Mouse (Mus musculus) hindbrain, embryonic 10.5 days (tissue): Measurements from ENCODE around the gene Atxn1. TPM values are rescaled to one million over a fixed set of nuclear protein-coding genes. Genes with fewer than 3 reads are reported as not detected.

Experiments
- DNase-seq: peaks from one replicate; pipeline ENCODE4 v3.0.0-alpha.2; 2017; ENCODE audit warnings: low spot score
- H3K27ac ChIP-seq: fragments of 300-500 bp; sonication (generic); 2 replicates; pipeline ENCODE4 v1.5.1; 2016; ENCODE audit warnings: mild to moderate bottlenecking, moderate library complexity
- H3K27me3 ChIP-seq: fragments of 300-500 bp; sonication (generic); 2 replicates; pipeline ENCODE4 v1.6.1; 2016; ENCODE audit warnings: mild to moderate bottlenecking; ENCODE audit not compliant: poor library complexity, insufficient read depth, severe bottlenecking
- H3K36me3 ChIP-seq: fragments of 300-500 bp; sonication (generic); 2 replicates; pipeline ENCODE4 v1.6.1; 2016; ENCODE audit warnings: mild to moderate bottlenecking, moderate library complexity
- H3K4me1 ChIP-seq: fragments of 300-500 bp; sonication (generic); replicated peaks from 2 replicates; pipeline ENCODE4 v1.6.1; 2016; ENCODE audit warnings: mild to moderate bottlenecking
- H3K4me3 ChIP-seq: fragments of 300-500 bp; sonication (generic); 2 replicates; pipeline ENCODE4 v1.5.1; 2016; ENCODE audit warnings: mild to moderate bottlenecking, moderate library complexity
- H3K9me3 ChIP-seq: fragments of 300-500 bp; sonication (generic); 2 replicates; pipeline ENCODE4 v1.6.1; 2016; ENCODE audit warnings: mild to moderate bottlenecking, moderate library complexity
- WGBS: fragments of 180-500 bp; shearing (Covaris S2); methylation state at CpG from one replicate; pipeline ENCODE4 v1.1.7; 2016; 5-methylcytosine and 5-hydroxymethylcytosine counted together
- polyA plus RNA-seq: library from polyadenylated mRNA; unstranded; fragments of >200 nt; fragmentation: Nextera tagmentation; extraction: Ambion mirVana; gene quantifications from 2 replicates; pipeline ENCODE4 v1.2.1, GENCODE M21; 2016

Atxn1 gene
- polyA plus RNA-seq, 1 experiment from 2014 or later, result 2.4 TPM

DNA sequence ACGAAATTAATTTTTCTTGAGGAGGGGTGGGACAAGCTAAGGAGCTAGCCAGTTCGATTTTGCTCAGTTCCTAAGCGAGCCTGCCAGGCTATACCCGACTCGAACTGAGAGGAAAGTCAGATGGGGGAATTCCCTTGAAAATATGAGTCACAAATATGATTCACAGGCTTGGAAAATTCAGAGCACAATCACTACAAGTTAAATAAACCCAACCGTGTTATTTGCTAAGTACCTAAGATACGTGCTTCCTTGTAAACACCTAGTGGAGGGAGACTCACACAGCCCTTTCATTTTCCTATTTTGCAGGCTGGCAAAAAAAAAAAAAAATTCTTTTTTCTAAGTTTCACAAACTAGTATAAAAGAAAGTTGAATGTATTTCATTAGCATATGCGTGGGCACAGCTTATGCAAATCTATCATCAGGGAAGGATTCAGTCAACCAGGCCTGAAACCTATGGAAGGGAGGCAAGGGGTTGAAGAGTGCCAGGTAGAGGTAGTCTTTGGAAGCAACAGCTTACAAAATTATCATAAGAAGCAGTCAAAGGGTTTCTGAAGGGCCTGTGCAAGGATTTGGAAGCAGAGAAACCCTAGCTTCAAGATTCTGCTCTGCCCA, 127.1 kb downstream of the Atxn1 start:
- H3K27me3 ChIP-seq, result no peaks in the 10 kb centered on the region
- WGBS, result 89% methylated on average over 8 of the region's 8 CpGs
- H3K4me1 ChIP-seq, result peaks cover 5% of the 10 kb centered on the region; the same call in 1 of the 2 replicates
- no peak for DNase-seq
- no peaks in the 10 kb centered on the region for H3K36me3 ChIP-seq
- H3K27ac ChIP-seq, result no peak overlapping the region
- peaks cover 6% of the 10 kb centered on the region; the same call in 1 of the 2 replicates for H3K9me3 ChIP-seq
- H3K4me3 ChIP-seq, result no peak overlapping the region

DNA sequence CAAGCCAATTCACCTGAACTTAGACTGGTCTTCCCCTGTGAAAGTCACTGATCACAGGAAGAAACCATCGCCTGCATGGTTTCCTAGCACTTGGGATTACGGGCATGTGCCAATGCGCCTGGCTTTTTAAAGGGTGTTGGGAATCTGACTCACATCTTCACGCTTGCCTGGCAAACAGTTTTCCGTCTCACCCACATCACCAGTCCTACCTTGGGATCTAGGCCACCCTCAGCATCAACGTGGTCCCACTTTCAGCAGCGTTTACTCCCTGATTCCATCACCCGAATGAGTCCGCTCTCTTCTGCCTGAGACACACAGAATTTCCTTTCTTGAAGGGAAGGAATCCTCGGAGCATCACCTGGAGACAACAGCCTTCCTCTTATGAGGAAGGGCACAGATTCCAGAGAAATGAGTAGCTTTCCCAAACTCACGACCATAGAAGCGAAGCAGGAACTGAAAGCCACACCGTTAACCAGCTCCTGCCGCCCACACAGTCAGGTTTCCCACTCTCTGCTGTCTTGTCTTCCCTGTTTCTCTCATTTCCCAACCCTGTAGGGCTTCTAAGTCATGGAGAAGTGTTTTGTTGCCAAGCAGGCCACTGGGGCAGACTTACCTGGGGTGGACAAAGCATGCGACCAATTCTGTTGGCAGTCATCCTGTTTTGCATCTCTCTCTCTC, 128.3 kb downstream of the Atxn1 start:
- WGBS, result 92% methylated on average over 15 of the region's 15 CpGs
- no peak for DNase-seq
- Histone ChIP-seq H3K27ac (no peak overlapping the region), H3K36me3 (no peaks in the 10 kb centered on the region), H3K27me3 (no peaks in the 10 kb centered on the region), H3K9me3 (peaks cover 6% of the 10 kb centered on the region; the same call in 1 of the 2 replicates), H3K4me1 (peaks cover 5% of the 10 kb centered on the region; the same call in 1 of the 2 replicates), H3K4me3 (no peak overlapping the region)

DNA sequence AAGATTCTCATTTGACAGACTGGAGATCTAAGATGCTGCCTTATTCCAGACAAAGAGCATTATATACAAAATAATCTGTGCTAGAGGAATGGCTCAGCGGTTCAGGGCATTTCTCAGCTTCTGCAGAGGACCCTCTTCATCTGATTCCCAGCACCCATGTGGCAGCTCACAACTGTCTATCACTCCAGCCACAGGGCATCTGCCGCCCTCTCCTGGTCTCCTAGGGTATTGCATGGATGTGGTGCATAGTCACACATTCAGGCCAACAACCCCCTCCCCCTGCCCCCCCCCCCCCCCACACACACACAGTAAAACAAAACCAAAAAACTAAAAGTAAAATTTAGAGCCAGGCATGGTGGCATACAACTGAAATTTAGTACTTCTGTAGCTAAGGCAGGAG, 130.5 kb downstream of the Atxn1 start:
- H3K27ac ChIP-seq, result no peak overlapping the region
- no peaks in the 10 kb centered on the region for H3K27me3 ChIP-seq
- peaks cover 6% of the 10 kb centered on the region; the same call in 1 of the 2 replicates for H3K9me3 ChIP-seq
- 85% methylated on average over 2 of the region's 2 CpGs for whole genome bisulfite sequencing
- no peaks in the 10 kb centered on the region for H3K36me3 ChIP-seq
- no peak overlapping the region for H3K4me3 ChIP-seq
- DNase-seq, result no peak
- 0 out of 2 replicates have a peak, but pooled peaks cover 5% of the 10 kb centered on the region for H3K4me1 ChIP-seq

DNA sequence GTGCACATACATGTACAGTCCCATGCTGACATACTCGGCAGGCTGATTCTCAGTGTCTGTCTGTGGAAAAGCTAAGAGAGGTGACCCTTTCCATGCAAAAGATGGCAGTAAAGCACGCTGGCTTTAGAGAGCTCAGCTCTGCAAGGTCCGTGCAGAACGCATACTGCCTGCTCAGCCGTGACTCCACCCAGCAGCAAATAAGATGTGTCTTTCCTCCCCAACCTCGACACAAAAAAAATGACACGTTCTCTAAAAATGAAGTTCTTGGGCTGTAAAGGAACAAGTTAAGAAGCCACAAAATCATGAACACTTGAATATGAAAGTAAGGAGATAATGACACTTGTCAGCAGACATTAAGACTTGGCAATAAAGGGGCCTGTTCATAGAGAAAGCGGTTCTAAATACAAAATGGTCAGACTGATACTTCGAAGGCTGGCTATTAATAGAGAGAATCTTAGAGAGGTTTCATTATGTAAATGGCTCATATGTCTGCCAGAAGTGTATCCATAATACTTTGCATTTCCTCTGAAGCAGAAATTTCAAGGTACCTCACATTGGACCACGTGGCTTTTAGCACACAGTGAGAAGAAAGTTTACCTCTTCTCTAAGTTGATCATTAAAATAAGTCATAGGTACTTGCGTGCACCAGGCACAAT, 132.0 kb downstream of the Atxn1 start:
- Histone ChIP-seq H3K4me1 (0 out of 2 replicates have a peak, but pooled peaks cover 5% of the 10 kb centered on the region), H3K9me3 (peaks cover 6% of the 10 kb centered on the region; the same call in 1 of the 2 replicates), H3K27me3 (no peaks in the 10 kb centered on the region), H3K4me3 (no peak overlapping the region), H3K27ac (no peak overlapping the region), H3K36me3 (no peaks in the 10 kb centered on the region)
- DNase-seq, result no peak
- 88% methylated on average over 11 of the region's 11 CpGs for WGBS

DNA sequence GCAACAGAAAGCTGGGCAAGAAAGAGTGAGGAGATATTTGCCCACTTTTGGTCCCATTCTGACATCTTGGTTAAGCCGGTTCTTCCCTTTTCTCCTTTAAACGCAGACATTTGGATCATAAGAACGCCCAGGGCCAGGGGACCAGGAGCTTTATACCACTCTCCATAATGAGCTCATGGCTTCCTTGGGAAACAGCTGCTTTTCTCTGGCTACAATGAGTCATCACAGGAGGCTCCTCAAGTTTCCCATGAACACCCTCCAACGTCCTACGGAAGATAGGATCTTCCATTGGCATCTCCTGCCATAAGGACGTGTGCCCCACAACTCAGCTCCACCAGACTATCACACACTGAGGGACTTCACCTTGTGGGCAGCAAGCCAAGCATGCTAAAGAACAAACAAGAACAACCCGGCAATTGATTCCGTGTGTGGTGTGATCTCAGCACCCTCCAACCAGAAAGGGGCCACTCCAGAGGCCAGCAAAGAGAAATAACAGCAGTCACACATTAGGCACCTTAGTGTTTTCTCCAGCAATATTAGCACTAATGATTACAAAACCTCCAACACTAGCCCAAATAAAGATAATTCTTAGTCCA, 135.4 kb downstream of the Atxn1 start:
- no peaks in the 10 kb centered on the region for H3K4me1 ChIP-seq
- DNase-seq, result no peak
- H3K27me3 ChIP-seq, result no peaks in the 10 kb centered on the region
- H3K36me3 ChIP-seq, result no peaks in the 10 kb centered on the region
- H3K4me3 ChIP-seq, result no peak overlapping the region
- no peak overlapping the region for H3K27ac ChIP-seq
- 91% methylated on average over 8 of the region's 8 CpGs for WGBS
- H3K9me3 ChIP-seq, result peaks cover 10% of the 10 kb centered on the region; the same call in 1 of the 2 replicates

DNA sequence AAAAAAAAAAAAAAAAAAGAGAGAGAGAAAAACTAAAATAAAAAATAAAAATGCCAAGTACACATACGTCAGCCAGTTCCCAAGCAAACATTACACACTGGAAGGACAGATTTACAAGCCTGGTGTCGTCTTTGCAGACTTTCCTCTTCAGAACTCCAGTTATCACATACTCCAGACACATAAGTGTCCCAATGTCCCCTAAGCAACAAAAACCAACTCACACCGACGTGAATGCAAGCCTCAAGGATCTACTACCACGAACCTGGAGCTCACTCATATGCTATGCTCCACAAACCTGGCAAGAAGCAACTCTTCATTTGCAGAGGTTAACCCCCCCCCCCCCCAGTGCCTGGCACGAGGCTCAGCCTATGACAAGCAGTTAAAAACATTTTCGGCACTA, 136.8 kb downstream of the Atxn1 start:
- Histone ChIP-seq H3K9me3 (0 out of 2 replicates have a peak, but pooled peaks cover 4% of the 10 kb centered on the region), H3K4me1 (no peaks in the 10 kb centered on the region), H3K27me3 (no peaks in the 10 kb centered on the region), H3K4me3 (no peak overlapping the region), H3K36me3 (no peaks in the 10 kb centered on the region), H3K27ac (no peak overlapping the region)
- WGBS, result 85% methylated on average over 7 of the region's 7 CpGs
- DNase-seq, result no peak

DNA sequence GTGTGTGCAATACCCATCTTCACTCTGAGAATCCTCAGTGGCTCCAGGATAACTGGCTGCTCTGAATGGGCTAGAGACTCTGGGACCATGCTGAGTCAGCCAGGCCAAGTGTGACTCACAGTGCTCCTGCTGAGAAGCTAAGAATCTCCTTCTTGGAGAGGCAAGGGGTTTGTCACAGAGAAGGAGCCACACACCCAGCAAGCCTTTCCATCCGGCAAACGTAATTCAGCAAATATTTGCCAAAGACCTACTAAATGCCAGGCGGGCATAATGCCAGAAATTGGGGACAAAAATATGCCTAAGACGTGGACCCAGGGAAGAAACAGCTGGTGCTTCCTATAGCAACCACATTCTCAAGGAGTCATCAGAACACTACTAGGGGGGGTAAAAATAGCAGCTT, 137.2 kb downstream of the Atxn1 start:
- 0 out of 2 replicates have a peak, but pooled peaks cover 4% of the 10 kb centered on the region for H3K9me3 ChIP-seq
- H3K27ac ChIP-seq, result no peak overlapping the region
- WGBS, result 64% methylated on average over 4 of the region's 4 CpGs
- no peak for DNase-seq
- H3K4me1 ChIP-seq, result no peaks in the 10 kb centered on the region
- H3K27me3 ChIP-seq, result no peaks in the 10 kb centered on the region
- no peak overlapping the region for H3K4me3 ChIP-seq
- H3K36me3 ChIP-seq, result no peaks in the 10 kb centered on the region

DNA sequence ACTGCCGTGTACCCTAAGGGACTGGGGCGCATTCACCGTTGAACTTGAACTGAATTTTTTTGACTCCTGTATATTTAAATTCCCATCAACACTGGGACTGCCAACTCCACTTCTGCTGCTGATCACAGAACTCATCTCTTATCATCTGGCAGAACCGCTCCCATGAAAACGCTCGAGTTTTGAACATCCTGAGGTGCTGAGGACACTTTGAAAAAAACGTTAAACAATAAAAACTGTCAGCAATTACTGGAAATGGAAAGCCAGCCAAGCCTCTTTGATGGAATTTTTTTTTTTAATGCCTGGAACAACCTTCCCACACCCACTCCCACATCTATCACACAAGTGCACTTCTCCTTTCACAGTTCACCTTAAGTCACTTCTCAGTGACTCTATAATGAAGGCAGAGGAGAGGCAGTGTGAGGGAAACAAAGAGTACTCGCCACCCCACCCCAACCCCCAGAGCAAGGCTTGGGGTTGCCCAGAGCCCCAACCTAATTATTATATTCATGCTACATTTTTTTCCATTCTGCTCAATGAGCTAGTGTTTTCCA, 137.7 kb downstream of the Atxn1 start:
- Histone ChIP-seq H3K4me1 (no peaks in the 10 kb centered on the region), H3K27me3 (no peaks in the 10 kb centered on the region), H3K9me3 (0 out of 2 replicates have a peak, but pooled peaks cover 4% of the 10 kb centered on the region), H3K27ac (no peak overlapping the region), H3K36me3 (no peaks in the 10 kb centered on the region), H3K4me3 (no peak overlapping the region)
- DNase-seq, result no peak
- WGBS, result 89% methylated on average over 8 of the region's 8 CpGs

DNA sequence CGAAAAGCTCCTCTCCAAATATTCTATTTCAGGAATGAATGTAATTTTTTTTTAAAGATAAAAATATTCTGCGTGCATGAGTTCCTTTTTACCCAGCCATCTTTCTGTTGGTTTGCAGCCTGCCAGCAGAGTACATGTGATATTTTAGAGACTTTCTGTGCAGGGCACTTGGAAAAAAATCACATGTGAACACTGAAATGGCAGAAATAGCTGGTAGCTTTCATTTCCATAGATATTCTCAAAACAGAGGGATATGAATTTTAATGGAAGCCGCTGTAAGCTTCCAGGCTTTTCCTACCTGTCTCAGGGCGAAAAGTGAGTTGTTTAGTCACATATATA, 142.3 kb downstream of the Atxn1 start:
- DNase-seq, result no peak
- Histone ChIP-seq H3K9me3 (peaks cover 8% of the 10 kb centered on the region; the same call in 1 of the 2 replicates), H3K27me3 (no peaks in the 10 kb centered on the region), H3K27ac (no peak overlapping the region), H3K4me3 (no peak overlapping the region), H3K4me1 (0 out of 2 replicates have a peak, but pooled peaks cover 3% of the 10 kb centered on the region), H3K36me3 (no peaks in the 10 kb centered on the region)
- 95% methylated on average over 4 of the region's 4 CpGs for WGBS

DNA sequence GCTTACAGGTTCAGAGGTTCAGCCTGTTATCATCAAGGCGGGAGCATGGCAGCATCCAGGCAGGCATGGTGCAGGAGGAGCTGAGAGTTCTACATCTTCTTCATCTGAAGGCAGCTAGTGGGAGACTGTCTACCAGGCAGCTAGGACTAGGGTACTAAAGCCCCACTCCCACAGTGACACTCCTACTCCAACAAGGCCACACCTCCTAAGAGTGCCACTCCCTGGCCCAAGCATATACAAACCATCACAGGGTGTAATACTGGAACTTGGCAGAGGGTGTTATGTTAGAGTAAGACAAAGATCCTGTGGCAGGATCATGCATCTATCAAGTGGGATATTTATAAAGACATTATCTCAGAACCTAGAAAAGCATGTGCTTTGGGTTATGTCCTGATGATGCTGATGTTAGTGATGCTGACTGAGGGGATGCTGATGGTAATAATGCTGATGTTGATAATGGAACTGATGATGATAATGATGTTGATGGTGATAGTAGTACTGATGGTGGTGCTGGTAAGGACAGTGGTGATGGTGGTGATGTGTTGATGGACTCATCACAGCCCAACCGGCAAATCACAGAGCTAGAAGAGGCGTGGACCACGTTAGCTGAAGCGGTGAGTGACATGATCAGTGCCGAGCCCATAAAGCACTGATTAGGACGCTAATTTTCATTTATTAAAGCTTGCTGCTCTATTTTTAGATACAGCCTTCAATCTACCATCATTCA, 142.9 kb downstream of the Atxn1 start:
- H3K27me3 ChIP-seq, result no peaks in the 10 kb centered on the region
- 93% methylated on average over 7 of the region's 7 CpGs for WGBS

DNA sequence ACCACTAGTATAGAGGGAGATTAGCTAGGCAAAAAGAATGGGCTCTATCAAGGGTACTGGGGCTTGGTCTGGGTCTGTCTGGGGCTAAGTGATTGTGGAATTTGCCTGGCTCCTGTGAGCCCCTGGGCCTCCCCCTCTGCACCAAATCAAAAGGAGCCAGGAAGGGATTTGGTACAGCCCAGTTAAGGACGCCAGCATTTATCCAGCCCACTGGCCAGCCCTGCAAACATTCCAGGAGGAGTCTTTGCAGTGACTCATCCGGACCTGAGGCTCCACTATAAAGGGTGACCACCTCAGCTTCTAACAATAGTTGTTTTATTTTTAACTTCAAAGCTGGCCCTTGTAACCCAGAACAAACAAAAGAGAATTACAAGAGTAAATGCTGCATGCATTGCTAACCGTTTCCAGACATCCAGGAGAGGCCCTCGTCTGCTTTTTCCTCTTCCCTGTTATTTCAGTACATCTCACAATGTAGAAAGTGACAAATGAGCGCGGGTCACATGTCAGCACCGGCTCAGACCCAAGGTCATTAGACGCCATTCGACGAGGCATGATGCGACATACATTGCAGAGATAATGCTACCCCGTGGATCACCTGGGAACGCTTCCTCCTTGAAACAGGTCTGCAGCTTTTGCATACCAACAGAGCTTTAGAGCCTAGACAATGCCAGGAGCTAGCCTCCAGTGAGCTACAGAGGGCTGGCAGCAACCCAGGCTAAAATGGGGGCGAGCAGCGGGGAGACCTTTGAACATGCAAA, 144.2 kb downstream of the Atxn1 start:
- Histone ChIP-seq H3K36me3 (no peaks in the 10 kb centered on the region), H3K4me3 (no peak overlapping the region), H3K4me1 (0 out of 2 replicates have a peak, but pooled peaks cover 3% of the 10 kb centered on the region), H3K27me3 (no peaks in the 10 kb centered on the region), H3K27ac (no peak overlapping the region), H3K9me3 (peaks cover 4% of the 10 kb centered on the region; the same call in 1 of the 2 replicates)
- 49% methylated on average over 15 of the region's 15 CpGs for WGBS
- DNase-seq, result no peak

More for the DNA sequence above, 142.9 kb downstream of the Atxn1 start:
- H3K4me1 ChIP-seq, result 0 out of 2 replicates have a peak, but pooled peaks cover 3% of the 10 kb centered on the region
- no peaks in the 10 kb centered on the region for H3K36me3 ChIP-seq
- H3K9me3 ChIP-seq, result peaks cover 8% of the 10 kb centered on the region; the same call in 1 of the 2 replicates
- H3K27ac ChIP-seq, result no peak overlapping the region
- DNase-seq, result no peak
- H3K4me3 ChIP-seq, result no peak overlapping the region
